Mouse (Mus musculus) liver, embryonic 14.5 days (tissue): ENCODE data around the gene Lin37. TPM values are rescaled to one million over a fixed set of nuclear protein-coding genes. Genes with fewer than 3 reads are reported as not detected.
A peak's percentile ranks its signal among the peaks of the same experiment; 100 is the strongest.

Experiments used
- ATAC-seq: fragments of 200-750 bp; cut with Nextera tagmentation; 2 replicates; pipeline ENCODE4 v1.8.0; 2017; ENCODE audit warnings: moderate number of reproducible peaks, mild to moderate bottlenecking, moderate library complexity; ENCODE audit not compliant: insufficient read depth
- DNase-seq, 3 experiments: peaks; one replicate each; pipeline ENCODE4 v3.0.0-alpha.2; 2012 to 2013; ENCODE audit warnings: low read depth in 3 of 3, low spot score in 3 of 3
- H3K27ac ChIP-seq: fragments of 300-500 bp; sonication (generic); 2 replicates; pipeline ENCODE4 v1.5.1; 2014; ENCODE audit warnings: moderate library complexity, mild to moderate bottlenecking, control low read depth, inconsistent platforms
- H3K27me3 ChIP-seq: fragments of 300-500 bp; sonication (generic); 2 replicates; pipeline ENCODE4 v1.6.1; 2014; ENCODE audit warnings: mild to moderate bottlenecking, low read length, moderate library complexity; ENCODE audit not compliant: control insufficient read depth, insufficient read depth
- H3K36me3 ChIP-seq: fragments of 300-500 bp; sonication (generic); replicated peaks from 2 replicates; pipeline ENCODE4 v1.6.1; 2014; ENCODE audit warnings: low read depth; ENCODE audit not compliant: control insufficient read depth, insufficient read depth
- H3K4me1 ChIP-seq, 2 experiments: fragments of 200-500 bp in 1 of 2; fragments of 300-500 bp in 1 of 2; sonication (generic) in 1 of 2; replicated peaks; 2 replicates each; pipeline ENCODE4 v1.6.1; 2012 to 2014; ENCODE audit warnings: antibody characterized with exemption in 1 of 2, inconsistent platforms in 1 of 2, low read length in 1 of 2; ENCODE audit not compliant: control insufficient read depth in 2 of 2, insufficient read depth in 2 of 2
- H3K4me2 ChIP-seq: fragments of 300-500 bp; sonication (generic); 2 replicates; pipeline ENCODE4 v1.6.1; 2014; ENCODE audit warnings: low read depth, mild to moderate bottlenecking, control low read depth, moderate library complexity
- H3K4me3 ChIP-seq, 2 experiments: fragments of 200-500 bp in 1 of 2; fragments of 300-500 bp in 1 of 2; sonication (generic) in 1 of 2; 2 replicates each; pipeline ENCODE4 v1.5.1; 2012 to 2014; ENCODE audit warnings: low read depth in 2 of 2, low read length in 2 of 2, mild to moderate bottlenecking in 2 of 2, control low read depth in 1 of 2, inconsistent platforms in 1 of 2, moderate library complexity in 1 of 2; ENCODE audit not compliant: insufficient read depth in 1 of 2
- H3K9ac ChIP-seq: fragments of 300-500 bp; sonication (generic); replicated peaks from 2 replicates; pipeline ENCODE4 v1.6.1; 2014; ENCODE audit warnings: mild to moderate bottlenecking, control low read depth, moderate library complexity
- H3K9me3 ChIP-seq: fragments of 300-500 bp; sonication (generic); 2 replicates; pipeline ENCODE4 v1.6.1; 2016; ENCODE audit warnings: low read length, mixed read lengths; ENCODE audit not compliant: control insufficient read depth
- CTCF ChIP-seq: IDR thresholded peaks from 2 replicates; pipeline ENCODE4 v1.5.1; 2016; ENCODE audit warnings: antibody characterized with exemption, low read depth, control low read depth
- EP300 ChIP-seq: IDR thresholded peaks from 2 replicates; pipeline ENCODE4 v1.6.1; 2016; ENCODE audit warnings: antibody characterized with exemption, low read depth
- WGBS: fragments of 180-500 bp; shearing (Covaris S2); extraction: QIAGEN DNeasy Blood & Tissue Kit; methylation state at CpG from one replicate; pipeline ENCODE4 v1.1.7; 2014; ENCODE audit not compliant: insufficient replicate concordance; 5-methylcytosine and 5-hydroxymethylcytosine counted together
- polyA plus RNA-seq, 2 experiments: library from polyadenylated mRNA; depleted of rRNA in 1 of 2; stranded (reverse) in 1 of 2; unstranded in 1 of 2; fragments of >200 nt; fragmentation: Nextera tagmentation in 1 of 2; extraction: Ambion mirVana in 1 of 2; gene quantifications; 2 replicates each; pipeline versions ENCODE4 v1.2.1 to v1.2.3; 2012 to 2014

The Lin37 gene
- polyA plus RNA-seq, 2 experiments: 17.6 to 21.2 TPM

- no peaks in the 10 kb centered on the region for H3K27me3 ChIP-seq
- peaks cover 4 to 9% of the 10 kb centered on the region in 2 experiments for H3K4me1 ChIP-seq
- H3K9ac ChIP-seq: peak overlapping the region; percentile 98; the same call in 1 of the 2 replicates
- no peak for ATAC-seq
- no peak for DNase-seq
- 85% methylated on average over 28 of the region's 28 CpGs for WGBS
- H3K9me3 ChIP-seq: no peaks in the 10 kb centered on the region
- no peak overlapping the region for H3K27ac ChIP-seq
- no peak overlapping the region; the same call in 1 of the 2 replicates for H3K4me2 ChIP-seq
- TF ChIP-seq EP300 (no peak), CTCF (no peak)
- H3K36me3 ChIP-seq: peaks cover 36% of the 10 kb centered on the region
- H3K4me3 ChIP-seq: no peak overlapping the region
Observed at GRCm38 (mm10) chr7:30586455-30587020, 26.9 kb upstream of the Lin37 start.

- H3K27me3 ChIP-seq: no peaks in the 10 kb centered on the region
- ATAC-seq (no peak), DNase-seq (no peak)
- H3K4me2 ChIP-seq: no peak overlapping the region
- no peak overlapping the region for H3K9ac ChIP-seq
- peaks cover 4 to 9% of the 10 kb centered on the region in 2 experiments for H3K4me1 ChIP-seq
- WGBS: 82% methylated on average over 7 of the region's 7 CpGs
- peaks cover 47% of the 10 kb centered on the region for H3K36me3 ChIP-seq
- H3K4me3 ChIP-seq: no peak overlapping the region
- TF ChIP-seq EP300: no peak
- TF ChIP-seq CTCF: no peak
- H3K9me3 ChIP-seq: no peaks in the 10 kb centered on the region
- H3K27ac ChIP-seq: no peak overlapping the region
Observed at GRCm38 (mm10) chr7:30585170-30585569, 25.5 kb upstream of the Lin37 start.

- TF ChIP-seq EP300: no peak
- no peak for TF ChIP-seq CTCF
- H3K4me3 ChIP-seq: no peak overlapping the region
- H3K9ac ChIP-seq: no peak overlapping the region
- no peak for ATAC-seq
- H3K27me3 ChIP-seq: no peaks in the 10 kb centered on the region
- peaks cover 52% of the 10 kb centered on the region for H3K36me3 ChIP-seq
- peaks cover 0 to 6% of the 10 kb centered on the region in 2 experiments for H3K4me1 ChIP-seq
- H3K9me3 ChIP-seq: no peaks in the 10 kb centered on the region
- no peak for DNase-seq
- no peak overlapping the region for H3K27ac ChIP-seq
- 86% methylated on average over 10 of the region's 10 CpGs for WGBS
- no peak overlapping the region for H3K4me2 ChIP-seq
Observed at GRCm38 (mm10) chr7:30584339-30584738, 24.7 kb upstream of the Lin37 start.

GRCm38 (mm10) chr7:30581547-30581946, 21.9 kb upstream of the Lin37 start:
- TF ChIP-seq CTCF: no peak
- TF ChIP-seq EP300: no peak
- WGBS: 91% methylated on average over 16 of the region's 16 CpGs
- Histone ChIP-seq H3K9me3 (no peaks in the 10 kb centered on the region), H3K4me2 (no peak overlapping the region), H3K27ac (no peak overlapping the region), H3K9ac (no peak overlapping the region), H3K4me1 (no peaks in the 10 kb centered on the region), H3K27me3 (no peaks in the 10 kb centered on the region), H3K4me3 (no peak overlapping the region), H3K36me3 (peaks cover 77% of the 10 kb centered on the region)
- no peak for ATAC-seq
- no peak for DNase-seq

- H3K27me3 ChIP-seq: no peaks in the 10 kb centered on the region
- H3K4me2 ChIP-seq: no peak overlapping the region
- TF ChIP-seq CTCF (no peak), EP300 (no peak)
- DNase-seq (no peak), ATAC-seq (no peak)
- H3K27ac ChIP-seq: no peak overlapping the region
- no peaks in the 10 kb centered on the region for H3K4me1 ChIP-seq
- H3K9ac ChIP-seq: no peak overlapping the region
- H3K36me3 ChIP-seq: peaks cover 83% of the 10 kb centered on the region
- no peak overlapping the region for H3K4me3 ChIP-seq
- H3K9me3 ChIP-seq: no peaks in the 10 kb centered on the region
- WGBS: 84% methylated on average over 8 of the region's 8 CpGs
Observed at GRCm38 (mm10) chr7:30579950-30580349, 20.3 kb upstream of the Lin37 start.
